Mouse (Mus musculus) right cerebral cortex, postnatal 10 days (tissue): ENCODE measurements around the gene Aldh3b3.

Experiments used
- DNase-seq, 2 experiments: peaks; one replicate each; pipeline ENCODE4 v3.0.0; 2021; ENCODE audit warnings: low spot score in 2 of 2

Gene Aldh3b3

DNA sequence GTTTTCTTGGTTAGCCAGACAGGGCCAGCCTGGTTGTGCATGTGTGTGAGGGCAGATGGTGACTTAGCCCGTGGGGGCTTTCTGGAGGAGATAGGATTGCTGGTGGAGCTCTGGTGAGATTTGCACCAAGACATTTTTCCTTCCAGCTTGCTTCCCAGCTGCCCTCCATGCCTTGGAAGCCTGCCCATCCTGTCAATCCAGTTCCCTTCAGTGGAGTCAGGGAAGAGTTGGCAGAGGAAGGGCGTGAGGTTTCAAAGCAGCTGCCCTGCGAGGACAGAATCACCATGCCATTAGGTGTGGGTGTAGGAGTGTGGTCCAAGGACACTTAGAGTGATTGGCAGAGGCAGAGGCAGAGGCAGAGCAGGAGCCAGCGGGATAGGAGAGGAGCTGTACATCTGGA, at the start of gene Aldh3b3:
Gene Aldh3b3, plus strand, starts transcription at position 176 of the 400 bp plus-strand sequence.
- no peak for DNase-seq

- no peak for DNase-seq
Observed at GRCm38 (mm10) chr19:3910206-3910605, 48.2 kb upstream of the Aldh3b3 start.

DNA sequence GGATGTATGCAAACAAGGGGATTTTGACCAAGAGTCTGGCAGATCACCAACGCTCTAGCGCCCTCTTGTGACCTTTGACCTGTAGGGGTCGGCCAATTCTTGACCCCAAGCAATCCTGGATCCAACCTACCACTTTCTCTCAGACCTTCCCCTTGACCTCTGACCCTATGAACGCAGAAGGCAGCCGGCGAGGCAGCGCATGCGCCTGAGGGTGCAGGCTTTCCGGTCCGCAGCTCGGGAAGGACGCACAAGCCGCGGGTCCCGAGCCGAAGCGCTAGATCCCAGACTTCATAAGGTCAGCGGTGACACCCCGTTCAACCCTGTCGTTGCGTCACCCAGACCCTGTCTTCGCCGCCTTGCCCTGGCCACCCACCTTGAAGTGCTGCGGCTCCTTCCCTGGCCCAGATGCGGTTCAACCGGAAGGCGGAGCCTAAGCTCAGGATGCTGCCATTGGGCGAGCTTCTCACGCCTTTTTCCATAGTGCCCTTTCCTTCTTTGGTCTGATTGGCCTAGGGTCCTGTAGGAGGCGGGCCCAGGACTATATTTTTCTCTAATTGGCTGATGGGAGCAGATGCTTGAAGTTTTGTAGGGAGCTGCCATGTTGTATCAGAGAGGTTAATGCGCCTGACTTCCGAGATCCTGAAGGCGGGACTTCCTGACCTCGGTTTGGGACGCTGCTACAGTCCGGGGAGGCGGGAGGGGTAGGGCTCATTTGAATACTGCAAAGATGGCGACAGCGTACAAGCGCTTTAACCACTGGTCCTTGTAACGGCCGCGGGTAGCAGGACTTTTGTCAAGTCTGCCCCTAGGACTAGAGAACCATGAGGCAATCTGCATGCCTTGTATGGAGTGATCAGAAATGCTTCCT, 45.9 kb upstream of the Aldh3b3 start, which contains the start of gene Ndufs8:
Gene Ndufs8, minus strand, starts transcription at position 438 of the 868 bp plus-strand sequence.
- peak; percentile 95 to 98 for DNase-seq

GRCm38 (mm10) chr19:3913692-3914091, 44.8 kb upstream of the Aldh3b3 start:
- no peak for DNase-seq

- no peak for DNase-seq
Observed at GRCm38 (mm10) chr19:3914535-3914934, 43.9 kb upstream of the Aldh3b3 start.

- DNase-seq, result no peak
Observed at GRCm38 (mm10) chr19:3916727-3917126, 41.7 kb upstream of the Aldh3b3 start.

- no peak for DNase-seq
Observed at GRCm38 (mm10) chr19:3919928-3920327, 38.5 kb upstream of the Aldh3b3 start.

- no peak for DNase-seq
Observed at GRCm38 (mm10) chr19:3922661-3923371, 35.6 kb upstream of the Aldh3b3 start.

- DNase-seq, result no peak
Observed at GRCm38 (mm10) chr19:3923586-3923985, 34.9 kb upstream of the Aldh3b3 start.

- DNase-seq, result no peak
Observed at GRCm38 (mm10) chr19:3924190-3924589, 34.3 kb upstream of the Aldh3b3 start.

DNA sequence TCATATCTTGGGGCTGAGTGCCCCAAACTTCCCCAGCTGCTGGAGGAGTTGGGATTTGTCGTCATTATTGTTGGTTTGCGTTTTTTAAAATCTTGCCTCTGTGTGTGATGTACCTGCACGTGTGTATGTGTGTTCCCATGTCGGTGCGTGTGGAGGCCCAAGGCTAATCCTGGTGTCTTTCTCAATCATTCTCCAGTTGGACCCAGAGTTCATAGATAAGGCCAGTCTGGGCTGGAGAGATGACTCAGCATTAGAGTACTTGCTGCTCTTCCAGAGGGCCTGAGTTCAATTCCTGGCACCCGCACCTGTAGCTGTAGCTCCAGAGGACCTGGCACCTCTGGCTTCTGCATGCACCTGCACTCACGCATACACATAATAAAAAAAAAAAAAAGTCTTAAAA, 33.6 kb upstream of the Aldh3b3 start:
- DNase-seq, result no peak

- no peak for DNase-seq
Observed at GRCm38 (mm10) chr19:3925859-3926258, 32.6 kb upstream of the Aldh3b3 start.

GRCm38 (mm10) chr19:3926279-3926678, 32.2 kb upstream of the Aldh3b3 start:
- no peak for DNase-seq

DNA sequence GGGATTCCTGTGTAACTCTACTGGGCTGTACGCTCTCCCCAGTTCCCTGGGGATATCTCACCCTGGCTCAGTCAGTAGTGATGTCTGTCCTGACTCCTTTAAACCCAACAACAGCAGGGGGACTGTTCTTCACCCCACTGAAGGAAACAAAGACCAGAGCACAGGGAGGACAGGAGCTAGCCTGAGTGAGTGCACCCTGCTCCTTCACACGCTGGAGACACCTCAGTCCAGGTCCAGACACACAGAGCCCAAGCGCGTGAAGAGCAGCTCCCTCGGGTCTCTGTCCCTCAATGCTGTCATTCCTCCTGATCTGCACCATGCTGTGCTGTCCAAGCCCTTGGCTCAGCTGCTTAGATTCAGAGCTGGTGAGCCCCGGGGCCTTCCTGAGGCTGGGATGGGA, 31.8 kb upstream of the Aldh3b3 start:
- DNase-seq, result no peak

- DNase-seq, result no peak
Observed at GRCm38 (mm10) chr19:3927989-3928388, 30.5 kb upstream of the Aldh3b3 start.

DNA sequence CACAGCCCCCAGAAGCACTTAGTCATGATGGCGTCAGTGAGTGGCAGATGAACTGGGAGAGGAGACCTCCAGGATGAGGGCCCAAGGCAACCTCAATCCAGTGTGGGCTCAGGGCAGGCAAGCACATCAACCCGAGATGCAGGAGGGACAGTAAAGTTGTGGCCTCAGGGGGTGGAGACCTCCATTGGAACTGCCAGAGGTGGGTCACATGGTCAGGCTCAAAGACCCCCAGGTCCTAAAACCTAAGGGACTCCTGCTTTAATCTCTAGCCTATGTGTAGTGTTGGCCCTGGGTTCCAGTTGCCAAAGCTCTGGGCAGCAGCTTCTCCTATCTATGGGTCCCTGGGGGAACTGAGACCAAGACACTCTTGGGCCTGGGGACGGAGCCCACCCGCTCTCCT, 29.7 kb upstream of the Aldh3b3 start:
- DNase-seq, result no peak

DNA sequence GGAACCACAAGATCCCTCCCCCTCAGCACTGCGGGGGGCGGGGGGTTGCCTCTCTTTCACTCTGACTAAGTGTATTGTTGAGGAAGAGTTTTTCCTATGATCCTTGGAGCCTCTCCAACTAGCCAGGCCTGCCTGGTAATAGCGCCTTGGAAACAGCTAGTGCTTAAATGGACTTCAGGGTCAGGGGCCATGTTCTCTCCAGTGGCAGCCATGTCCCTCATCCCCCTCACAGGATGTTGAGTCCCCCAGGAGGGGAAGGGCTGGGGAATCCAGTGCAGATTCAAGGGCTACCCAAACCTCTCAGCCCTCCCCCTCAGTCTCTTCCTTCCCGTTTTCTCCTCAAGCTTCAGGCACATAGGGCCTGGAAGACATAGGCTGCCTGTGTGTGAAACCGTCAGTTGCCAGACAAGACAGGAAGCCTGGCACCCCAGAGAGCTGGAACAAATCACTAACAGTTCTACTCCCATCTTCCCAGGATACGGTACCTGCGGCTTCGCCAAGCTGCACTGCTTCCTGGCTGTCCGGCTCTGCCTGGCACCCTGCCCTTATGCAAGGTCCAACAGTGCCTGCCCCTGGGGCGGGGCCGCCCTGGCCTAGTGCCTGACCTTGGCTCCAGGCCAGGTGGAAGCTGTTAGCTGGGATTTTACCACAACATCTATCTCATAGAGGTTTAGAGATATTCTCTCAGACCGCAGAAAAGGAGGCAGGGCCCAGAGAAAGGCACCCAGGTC, 29.1 kb upstream of the Aldh3b3 start, which contains the start of gene Aldh3b1:
Gene Aldh3b1, minus strand, starts transcription at position 598 of the 731 bp plus-strand sequence.
- peak; percentile 80 to 82 for DNase-seq

- no peak for DNase-seq
Observed at GRCm38 (mm10) chr19:3930262-3931057, 28.0 kb upstream of the Aldh3b3 start.

GRCm38 (mm10) chr19:3931716-3932115, 26.7 kb upstream of the Aldh3b3 start:
- DNase-seq, result no peak

DNA sequence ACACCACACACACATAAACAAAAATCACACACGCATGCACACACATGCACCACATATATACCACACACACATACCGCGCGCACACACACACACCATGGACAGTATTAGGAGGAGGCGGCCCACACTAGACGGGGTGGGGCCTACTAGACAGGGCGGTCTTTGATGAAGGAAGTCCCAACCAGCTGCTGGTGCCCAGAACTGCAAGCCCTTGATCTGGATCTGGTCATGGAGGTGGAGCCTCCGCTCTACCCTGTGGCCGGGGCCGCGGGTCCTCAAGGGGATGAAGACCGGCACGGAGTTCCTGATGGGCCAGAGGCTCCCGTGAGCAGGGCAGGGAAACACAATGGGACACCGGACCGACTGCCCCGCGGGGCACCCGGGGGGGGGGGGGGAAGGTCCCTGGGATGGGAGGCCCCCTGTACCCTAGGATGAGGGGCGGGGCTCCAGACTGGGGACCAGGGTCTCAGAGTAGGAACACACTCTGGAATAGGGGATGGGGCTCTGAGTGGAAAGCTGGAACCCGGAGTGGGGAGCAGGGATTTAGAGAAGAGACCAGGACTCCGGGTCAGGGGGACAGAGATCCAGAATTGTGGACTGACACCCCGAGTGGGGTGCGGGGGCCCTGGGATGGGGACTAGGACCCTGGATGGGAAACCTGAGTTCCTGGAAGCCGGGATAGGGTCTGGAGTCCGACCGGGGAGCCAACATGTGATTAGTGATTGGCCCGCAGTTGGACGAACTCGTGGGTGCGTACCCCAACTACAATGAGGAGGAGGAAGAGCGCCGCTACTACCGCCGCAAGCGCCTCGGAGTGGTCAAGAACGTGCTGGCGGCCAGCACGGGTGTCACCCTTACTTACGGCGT, 23.2 kb upstream of the Aldh3b3 start, which contains the start of gene Unc93b1:
Gene Unc93b1, plus strand, starts transcription at position 155 of the 864 bp plus-strand sequence.
- peak; percentile 62 to 67 for DNase-seq
